Mouse (Mus musculus): ENCODE measurements around the gene Icam4. TPM values are rescaled to one million over a fixed set of nuclear protein-coding genes. Genes with fewer than 3 reads are reported as not detected.

The Icam4 gene
- polyA plus RNA-seq, 1 experiment from 2014 or later = 231 TPM

DNA sequence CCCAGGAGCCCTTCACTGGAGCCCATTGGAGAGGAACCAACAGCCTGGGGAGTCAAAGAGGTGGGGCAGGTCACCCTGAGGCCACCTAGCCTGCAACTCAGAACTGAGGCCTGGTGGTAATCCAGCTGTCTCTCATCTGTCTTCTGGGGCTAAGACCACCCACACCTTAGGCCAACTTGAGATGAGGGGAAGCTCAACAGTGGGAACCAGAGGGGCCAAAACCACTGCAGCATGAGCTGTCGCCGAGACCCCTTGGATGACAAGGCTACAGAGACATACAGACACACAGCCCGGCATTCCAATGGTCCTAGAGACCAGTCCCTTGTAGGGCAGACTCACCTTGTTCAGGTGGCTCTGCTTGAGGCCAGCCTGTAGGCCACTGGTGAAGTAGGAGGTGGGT is 46.5 kb downstream of the Icam4 start:
- no peak overlapping the region for H3K4me2 ChIP-seq
- no peak overlapping the region for H3K4me3 ChIP-seq
- 0 out of 2 replicates have a peak overlapping the region, but pooled peaks have one; percentile 1 for H3K27ac ChIP-seq
- no peak for ATAC-seq
- no peak overlapping the region for H3K9ac ChIP-seq
- 76% methylated on average over 3 of the region's 3 CpGs for WGBS (ENCODE audit: insufficient replicate concordance)
- H3K9me3 ChIP-seq (replicated peaks) = no peaks in the 10 kb centered on the region
- H3K36me3 ChIP-seq = peaks cover 84% of the 10 kb centered on the region
- peaks cover 33% of the 10 kb centered on the region for H3K4me1 ChIP-seq
- no peaks in the 10 kb centered on the region for H3K27me3 ChIP-seq (replicated peaks)

MicroRNAs within 50 kb of the gene (microRNA counts, 519-probe panel; counts per million panel counts)
- microRNA mmu-miR-1900 = 4,826 counts per million, percentile 84 among the panel's probes with 10 or more counts

Small RNAs within 50 kb of the gene (microRNA-seq; reads per million reads assigned to microRNA genes)
- gene Mir1900 (not detected), gene Mir7082 (1.1 reads per million)

Other genes with a start within 250 kb of the Icam4 start
- gene Col5a3, start 214.3 kb upstream of the Icam4 start, polyA plus RNA-seq (2016; fragmentation: Nextera tagmentation; extraction: Ambion mirVana) = 0.02 and 0.06 TPM in 2 replicates
- gene Rdh8, start 210.9 kb upstream of the Icam4 start, polyA plus RNA-seq (2016; fragmentation: Nextera tagmentation; extraction: Ambion mirVana) = not detected in 2 replicates
- gene A230050P20Rik, start 160.7 kb upstream of the Icam4 start, polyA plus RNA-seq (2016; fragmentation: Nextera tagmentation; extraction: Ambion mirVana) = 7.9 TPM in 2 replicates
- gene Angptl6, start 149.6 kb upstream of the Icam4 start, polyA plus RNA-seq (2016; fragmentation: Nextera tagmentation; extraction: Ambion mirVana) = 10.5 and 11.3 TPM in 2 replicates
- gene Ppan, start 141.2 kb upstream of the Icam4 start, polyA plus RNA-seq (2016; fragmentation: Nextera tagmentation; extraction: Ambion mirVana) = 124 and 132 TPM in 2 replicates
- gene Eif3g, start 130.8 kb upstream of the Icam4 start, polyA plus RNA-seq (2016; fragmentation: Nextera tagmentation; extraction: Ambion mirVana) = 303 and 313 TPM in 2 replicates
- 97.3 and 101 TPM in 2 replicates for gene Dnmt1, start 69.5 kb upstream of the Icam4 start, polyA plus RNA-seq (2016; fragmentation: Nextera tagmentation; extraction: Ambion mirVana)
- 6.6 and 6.7 TPM in 2 replicates for gene S1pr2, start 52.6 kb upstream of the Icam4 start, polyA plus RNA-seq (2016; fragmentation: Nextera tagmentation; extraction: Ambion mirVana)
- gene Mrpl4, start 26.6 kb upstream of the Icam4 start, polyA plus RNA-seq (2016; fragmentation: Nextera tagmentation; extraction: Ambion mirVana) = 89.3 and 91.4 TPM in 2 replicates
- gene Icam1, start 13.4 kb upstream of the Icam4 start, polyA plus RNA-seq (2016; fragmentation: Nextera tagmentation; extraction: Ambion mirVana) = 9.9 TPM in 2 replicates
- gene Icam5, start 2.7 kb downstream of the Icam4 start, polyA plus RNA-seq (2016; fragmentation: Nextera tagmentation; extraction: Ambion mirVana) = 0.42 and 0.45 TPM in 2 replicates
- gene Zglp1, start 37.7 kb downstream of the Icam4 start, polyA plus RNA-seq (2016; fragmentation: Nextera tagmentation; extraction: Ambion mirVana) = 0.62 TPM in 1 of 2 replicates, not detected in the other
- 0.77 and 0.98 TPM in 2 replicates for gene Gm49373, start 43.7 kb downstream of the Icam4 start, polyA plus RNA-seq (2016; fragmentation: Nextera tagmentation; extraction: Ambion mirVana)
- gene Fdx1l, start 44.2 kb downstream of the Icam4 start, polyA plus RNA-seq (2016; fragmentation: Nextera tagmentation; extraction: Ambion mirVana) = 48.7 and 49.6 TPM in 2 replicates
- gene Gm38431, start 62.6 kb downstream of the Icam4 start, polyA plus RNA-seq (2016; fragmentation: Nextera tagmentation; extraction: Ambion mirVana) = 1.2 and 2.1 TPM in 2 replicates
- 39.8 and 43.8 TPM in 2 replicates for gene Raver1, start 62.6 kb downstream of the Icam4 start, polyA plus RNA-seq (2016; fragmentation: Nextera tagmentation; extraction: Ambion mirVana)
- 8.5 and 10.4 TPM in 2 replicates for gene Tyk2, start 101.9 kb downstream of the Icam4 start, polyA plus RNA-seq (2016; fragmentation: Nextera tagmentation; extraction: Ambion mirVana)
- gene Cdc37, start 120.6 kb downstream of the Icam4 start, polyA plus RNA-seq (2016; fragmentation: Nextera tagmentation; extraction: Ambion mirVana) = 221 and 228 TPM in 2 replicates
- 2.6 and 2.9 TPM in 2 replicates for gene Pde4a, start 136.3 kb downstream of the Icam4 start, polyA plus RNA-seq (2016; fragmentation: Nextera tagmentation; extraction: Ambion mirVana)
- 39.8 and 41.6 TPM in 2 replicates for gene Keap1, start 210.0 kb downstream of the Icam4 start, polyA plus RNA-seq (2016; fragmentation: Nextera tagmentation; extraction: Ambion mirVana)
- gene S1pr5, start 219.1 kb downstream of the Icam4 start, polyA plus RNA-seq (2016; fragmentation: Nextera tagmentation; extraction: Ambion mirVana) = 0.10 and 0.12 TPM in 2 replicates
- gene Atg4d, start 235.9 kb downstream of the Icam4 start, polyA plus RNA-seq (2016; fragmentation: Nextera tagmentation; extraction: Ambion mirVana) = 85.7 and 85.9 TPM in 2 replicates